Mouse (Mus musculus) myocyte (in vitro differentiated cells): ENCODE data around the gene Ttc1.

Source experiments
- MAX ChIP-seq: IDR thresholded peaks from one replicate; pipeline ENCODE4 v1.6.1; 2011; ENCODE audit warnings: low read depth, mild to moderate bottlenecking, control low read depth
- USF1 ChIP-seq: IDR thresholded peaks from one replicate; pipeline ENCODE4 v1.6.1; 2011; ENCODE audit warnings: low read depth, mild to moderate bottlenecking, control low read depth, moderate library complexity

- TF ChIP-seq USF1 (no peak), MAX (no peak)
Observed at GRCm38 (mm10) chr11:43770110-43770509, 22.3 kb upstream of the Ttc1 start.
